Mouse (Mus musculus) T-helper 2 cell (primary cell): Measurements from ENCODE around the gene Zbtb46.

Experiments
- in situ Hi-C: fragments of 300-600 bp; cut with MboI, MseI; formaldehyde crosslinking; loops from one replicate; pipeline ENCODE4 v1.15.1; 2025; ENCODE audit warnings: high pct_unique_total_duplicates

The Zbtb46 gene

GRCm38 (mm10) chr2:181410760-181411473, 48.3 kb downstream of the Zbtb46 start:
- in situ Hi-C loops: loop anchor here (10.0 kb wide), 1 partner anchor 164 kb away; no protein-coding TSS in a partner anchor

DNA sequence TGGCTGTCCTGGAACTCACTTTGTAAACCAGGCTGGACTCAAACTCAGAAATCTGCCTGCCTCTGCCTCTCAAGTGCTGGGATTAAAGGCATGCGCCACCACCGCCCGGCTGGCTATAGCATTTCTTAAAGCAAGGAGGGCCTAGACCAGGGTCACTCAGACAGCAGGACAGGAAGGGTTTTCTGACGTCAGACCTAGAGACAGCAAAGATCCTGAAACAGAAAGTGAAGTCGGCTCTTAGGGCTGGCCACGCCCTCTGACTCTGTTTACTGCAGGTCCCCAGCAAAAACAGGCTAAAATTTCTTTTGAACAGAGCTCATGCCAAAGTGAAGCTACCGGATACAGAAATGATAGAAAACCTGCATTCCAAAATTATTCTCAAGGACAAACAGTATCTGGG, 49.6 kb downstream of the Zbtb46 start:
- in situ Hi-C loops: loop anchor here (10.0 kb wide), 1 partner anchor 165 kb away; no protein-coding TSS in a partner anchor

DNA sequence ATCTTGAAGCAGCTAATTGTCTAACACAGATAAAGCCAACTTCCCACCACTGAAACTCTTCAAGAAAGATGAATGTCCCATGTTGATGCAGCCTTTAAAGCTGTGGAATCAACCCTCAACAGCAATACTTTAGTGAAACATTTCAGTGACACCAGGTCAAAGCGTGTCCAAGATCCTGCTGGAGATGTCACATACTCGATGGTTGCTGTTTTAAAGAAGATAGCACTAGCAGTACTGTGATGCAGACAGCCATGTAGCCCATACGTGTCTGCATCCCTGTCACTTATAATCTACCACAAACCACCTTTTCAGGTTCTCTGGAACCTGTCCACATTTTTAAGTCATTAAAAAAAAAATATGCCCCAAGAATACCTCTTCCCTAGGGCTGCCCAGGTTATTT, 55.5 kb downstream of the Zbtb46 start:
- in situ Hi-C loops: no loop called here

GRCm38 (mm10) chr2:181401497-181401896, 57.7 kb downstream of the Zbtb46 start:
- in situ Hi-C loops: no loop called here

DNA sequence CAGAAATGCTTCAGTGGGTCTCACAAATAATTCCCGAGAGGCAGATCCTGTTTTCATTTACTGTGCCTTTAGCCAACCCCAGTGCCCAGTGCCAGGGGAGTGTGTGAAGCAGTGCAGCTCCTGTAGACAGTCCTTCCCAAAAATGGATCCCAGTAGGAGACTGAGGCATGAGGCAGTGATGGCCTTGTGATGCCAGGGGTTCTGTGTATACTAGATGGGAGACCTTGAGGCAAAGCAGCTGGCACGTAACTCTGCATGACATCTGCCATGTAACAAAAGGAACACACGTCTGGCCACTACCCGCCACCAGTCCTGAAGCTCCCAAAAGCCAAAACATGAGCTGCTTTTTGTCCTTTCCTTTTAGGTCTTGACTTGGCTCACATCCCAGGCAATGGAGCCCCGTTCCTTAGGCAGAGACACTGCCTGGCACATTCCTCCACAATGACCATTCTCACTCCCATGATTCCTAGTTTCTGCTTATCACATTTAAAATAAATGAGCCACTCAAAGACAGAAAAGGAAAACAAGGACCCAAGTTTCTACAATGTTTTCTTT, 61.9 kb downstream of the Zbtb46 start:
- in situ Hi-C loops: loop anchor here (25.0 kb wide), 1 partner anchor 90 kb away; the partner anchor contains the start of genes Abhd16b and Tpd52l2

GRCm38 (mm10) chr2:181394086-181394485, 65.1 kb downstream of the Zbtb46 start:
- in situ Hi-C loops: loop anchor here (5.0 to 25.0 kb wide), 2 partner anchors 93 to 193 kb away; partner anchors contain the start of genes Abhd16b and Tpd52l2

- in situ Hi-C loops: loop anchor here (5.0 to 25.0 kb wide), 2 partner anchors 95 to 195 kb away; partner anchors contain the start of genes Abhd16b and Tpd52l2
Measured at GRCm38 (mm10) chr2:181392600-181393213, 66.5 kb downstream of the Zbtb46 start.

- in situ Hi-C loops: loop anchor here (5.0 to 25.0 kb wide), 2 partner anchors 96 to 196 kb away; partner anchors contain the start of genes Abhd16b and Tpd52l2
Measured at GRCm38 (mm10) chr2:181391541-181391940, 67.7 kb downstream of the Zbtb46 start.

- in situ Hi-C loops: loop anchor here (5.0 to 25.0 kb wide), 2 partner anchors 96 to 196 kb away; partner anchors contain the start of genes Abhd16b and Tpd52l2
Measured at GRCm38 (mm10) chr2:181391022-181391421, 68.2 kb downstream of the Zbtb46 start.

DNA sequence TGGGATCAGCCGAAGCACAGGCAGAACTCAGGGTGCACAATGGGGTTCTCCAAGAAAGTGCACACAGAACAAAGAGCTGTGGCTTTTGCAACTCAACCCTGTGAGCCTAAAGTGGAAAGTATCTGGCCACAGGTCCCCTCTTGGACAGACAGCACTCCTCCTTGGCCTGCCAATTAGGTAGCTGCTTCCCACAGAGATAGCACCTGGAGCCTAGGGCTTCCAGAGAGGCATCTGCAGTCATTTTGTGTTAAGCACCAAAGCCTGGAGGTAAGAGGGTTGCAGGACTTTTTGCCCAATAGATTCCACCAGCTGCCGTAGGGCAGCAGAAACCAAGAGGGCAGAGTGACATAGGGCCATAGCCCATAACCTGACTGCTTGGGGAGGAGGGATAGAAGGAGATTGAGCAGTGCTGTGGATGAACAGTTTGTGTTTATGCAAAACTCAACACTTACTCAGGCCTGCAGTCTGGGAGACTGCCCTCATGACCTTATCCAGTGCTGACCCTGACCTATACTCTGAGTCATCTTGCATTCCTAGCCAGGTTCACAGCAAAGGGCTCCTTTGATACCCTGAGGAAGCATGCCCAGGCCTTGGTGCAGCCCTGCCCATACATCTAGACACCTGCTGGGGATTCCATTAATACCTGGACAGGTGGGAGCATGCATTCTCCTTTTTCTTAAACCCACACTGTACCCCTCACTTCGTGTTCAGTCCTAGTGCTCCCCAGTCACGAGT, 68.9 kb downstream of the Zbtb46 start:
- in situ Hi-C loops: loop anchor here (5.0 to 25.0 kb wide), 2 partner anchors 97 to 197 kb away; partner anchors contain the start of genes Abhd16b and Tpd52l2

- in situ Hi-C loops: loop anchor here (25.0 kb wide), 1 partner anchor 101 kb away; the partner anchor contains the start of genes Abhd16b and Tpd52l2
Measured at GRCm38 (mm10) chr2:181386663-181387210, 72.5 kb downstream of the Zbtb46 start.

GRCm38 (mm10) chr2:181385885-181386284, 73.3 kb downstream of the Zbtb46 start:
- in situ Hi-C loops: loop anchor here (25.0 kb wide), 1 partner anchor 101 kb away; the partner anchor contains the start of genes Abhd16b and Tpd52l2

DNA sequence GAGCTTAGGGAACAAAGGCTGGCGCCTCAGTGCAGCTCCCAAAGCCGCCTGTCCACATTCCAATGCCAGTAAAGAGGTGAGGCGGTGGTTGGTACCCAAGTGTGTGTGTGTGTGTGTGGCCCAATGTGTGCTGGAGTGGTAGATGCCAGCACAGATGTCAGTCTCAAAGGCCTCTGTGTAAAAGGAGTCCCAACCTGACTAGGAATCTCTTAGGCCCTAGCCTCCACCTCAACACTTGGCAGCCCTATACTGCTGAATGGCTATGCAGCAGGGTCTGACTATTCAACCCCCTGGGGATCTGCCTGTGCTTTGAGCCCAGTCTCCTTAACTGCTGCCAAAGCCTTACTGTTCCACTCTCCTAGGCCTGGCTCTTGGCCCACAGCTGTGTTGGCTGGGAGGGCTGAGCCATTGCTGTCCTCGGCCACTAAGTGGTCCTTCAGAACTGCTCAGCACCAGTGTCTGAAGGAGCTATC, 74.3 kb downstream of the Zbtb46 start:
- in situ Hi-C loops: loop anchor here (25.0 kb wide), 1 partner anchor 102 kb away; the partner anchor contains the start of genes Abhd16b and Tpd52l2

DNA sequence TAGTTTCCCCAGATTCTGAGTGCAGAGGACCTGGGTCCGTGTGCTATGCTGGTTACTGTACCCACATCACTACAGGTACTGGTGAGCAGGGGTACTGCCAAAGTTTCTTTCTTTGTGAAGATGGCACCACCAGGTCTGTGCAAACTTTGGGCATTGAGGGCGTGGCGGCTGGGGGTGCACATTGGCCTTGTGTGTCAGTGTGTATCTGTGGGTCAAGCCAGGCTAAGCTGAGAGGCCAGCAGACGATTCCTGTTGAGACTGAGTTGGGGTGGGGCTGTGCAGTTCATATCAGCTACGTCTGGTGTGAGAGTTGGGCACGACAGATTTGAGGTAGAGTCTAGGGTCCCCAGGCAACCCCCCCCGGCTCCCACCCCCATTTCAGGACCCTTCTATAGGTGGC, 74.8 kb downstream of the Zbtb46 start:
- in situ Hi-C loops: loop anchor here (25.0 kb wide), 1 partner anchor 103 kb away; the partner anchor contains the start of genes Abhd16b and Tpd52l2

DNA sequence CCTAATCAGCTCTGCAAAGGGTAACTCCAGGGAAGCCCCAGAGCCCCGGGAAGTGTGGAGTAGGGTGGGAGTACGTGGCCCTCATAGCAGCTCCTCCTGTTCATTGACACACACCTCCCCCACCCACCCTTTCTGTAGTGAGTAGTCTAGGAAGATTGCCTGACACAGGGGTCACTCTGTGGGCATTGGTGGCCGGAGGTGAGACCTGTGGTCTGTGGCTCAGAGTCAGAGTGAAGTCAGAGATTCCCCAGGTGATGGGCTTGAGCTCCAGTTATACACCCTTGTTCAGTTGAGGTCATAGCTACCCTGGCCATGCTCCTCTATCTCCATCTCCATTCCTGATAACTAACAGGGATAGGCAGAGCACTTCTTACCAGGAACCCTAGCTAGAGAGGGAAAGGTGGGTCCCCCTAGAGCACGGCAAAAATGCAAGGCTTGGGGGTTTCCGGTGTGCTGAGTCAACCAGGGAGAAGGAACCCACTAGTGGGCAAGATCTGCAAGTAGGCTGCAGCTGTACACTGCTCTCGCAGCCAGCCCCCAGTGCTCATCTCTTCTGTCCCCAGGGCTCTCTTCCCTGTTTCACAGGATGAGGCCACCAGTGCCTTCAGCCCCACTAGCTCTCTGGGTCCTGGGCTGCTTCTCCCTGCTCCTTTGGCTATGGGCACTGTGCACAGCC, 77.5 kb downstream of the Zbtb46 start:
- in situ Hi-C loops: loop anchor here (25.0 kb wide), 1 partner anchor 106 kb away; the partner anchor contains the start of genes Abhd16b and Tpd52l2

DNA sequence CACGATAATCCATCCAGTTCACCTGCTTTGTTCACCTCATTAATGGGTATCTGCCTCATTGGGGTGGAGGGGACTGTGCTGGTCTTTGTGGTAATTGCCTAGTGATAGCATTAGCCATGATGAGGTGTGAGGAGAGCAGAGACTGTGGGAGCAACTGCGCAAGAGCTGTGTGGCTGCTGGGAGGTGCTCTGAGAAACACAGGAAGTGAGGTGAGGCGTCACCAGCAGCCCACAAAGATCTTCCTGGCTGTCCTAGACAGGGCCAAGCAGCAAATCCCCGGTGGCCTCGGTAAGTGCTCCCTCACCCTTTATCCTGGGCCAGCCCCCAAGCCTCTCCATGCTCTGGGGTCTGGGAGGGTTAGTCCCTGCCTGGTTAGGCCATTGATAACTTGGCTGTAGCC, 78.1 kb downstream of the Zbtb46 start:
- in situ Hi-C loops: loop anchor here (25.0 kb wide), 1 partner anchor 106 kb away; the partner anchor contains the start of genes Abhd16b and Tpd52l2

- in situ Hi-C loops: loop anchor here (25.0 kb wide), 1 partner anchor 107 kb away; the partner anchor contains the start of genes Abhd16b and Tpd52l2
Measured at GRCm38 (mm10) chr2:181380251-181380650, 79.0 kb downstream of the Zbtb46 start.

GRCm38 (mm10) chr2:181379778-181380177, 79.4 kb downstream of the Zbtb46 start, which contains the start of gene Lime1:
Gene Lime1, plus strand, starts transcription at chr2:181380078.
- in situ Hi-C loops: loop anchor here (25.0 kb wide), 1 partner anchor 108 kb away; the partner anchor contains the start of genes Abhd16b and Tpd52l2

DNA sequence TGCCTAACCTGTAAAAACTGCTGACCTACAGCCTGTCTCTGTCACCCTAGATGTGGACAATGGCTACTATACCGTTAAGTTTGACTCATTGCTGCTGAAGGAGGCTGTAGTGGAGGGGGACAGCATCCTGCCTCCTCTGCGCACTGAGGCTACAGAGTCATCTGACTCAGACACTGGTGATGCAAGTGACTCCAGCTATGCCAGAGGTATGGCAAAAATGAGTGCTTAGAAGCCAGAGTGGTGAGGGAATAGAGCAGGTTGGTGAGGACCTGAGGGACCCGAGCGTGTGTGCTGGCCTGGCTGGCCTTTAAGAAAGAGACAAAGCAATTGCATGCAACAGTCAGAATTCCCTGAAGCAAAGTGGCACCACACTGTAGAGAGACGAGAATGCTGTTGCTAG, 80.5 kb downstream of the Zbtb46 start:
- in situ Hi-C loops: loop anchor here (25.0 kb wide), 1 partner anchor 109 kb away; the partner anchor contains the start of genes Abhd16b and Tpd52l2
